Mouse (Mus musculus) kidney, embryonic 14.5 days (tissue): ENCODE measurements around the gene Polk. TPM values are rescaled to one million over a fixed set of nuclear protein-coding genes. Genes with fewer than 3 reads are reported as not detected.

ENCODE experiments used
- ATAC-seq: fragments of 200-750 bp; cut with Nextera tagmentation; 2 replicates; pipeline ENCODE4 v1.8.0; 2017; ENCODE audit warnings: moderate number of reproducible peaks, mild to moderate bottlenecking, moderate TSS enrichment, moderate library complexity; ENCODE audit not compliant: low FRiP score, low TSS enrichment
- H3K27ac ChIP-seq: fragments of 300-500 bp; sonication (generic); 2 replicates; pipeline ENCODE4 v1.5.1; 2014; ENCODE audit warnings: low read depth, mild to moderate bottlenecking, low read length, moderate library complexity, mixed read lengths
- H3K27me3 ChIP-seq: fragments of 300-500 bp; sonication (generic); 2 replicates; pipeline ENCODE4 v1.6.1; 2014; ENCODE audit warnings: mild to moderate bottlenecking, low read length; ENCODE audit not compliant: control insufficient read depth, insufficient read depth
- H3K36me3 ChIP-seq: fragments of 300-500 bp; sonication (generic); 2 replicates; pipeline ENCODE4 v1.6.1; 2014; ENCODE audit warnings: low read length, mixed read lengths; ENCODE audit not compliant: control insufficient read depth, insufficient read depth
- H3K4me1 ChIP-seq: fragments of 300-500 bp; sonication (generic); 2 replicates; pipeline ENCODE4 v1.6.1; 2014; ENCODE audit warnings: low read length, mixed read lengths; ENCODE audit not compliant: control insufficient read depth, insufficient read depth
- H3K4me2 ChIP-seq: fragments of 300-500 bp; sonication (generic); replicated peaks from 2 replicates; pipeline ENCODE4 v1.6.1; 2014; ENCODE audit warnings: low read depth, mild to moderate bottlenecking, low read length
- H3K4me3 ChIP-seq: fragments of 300-500 bp; sonication (generic); 2 replicates; pipeline ENCODE4 v1.5.1; 2014; ENCODE audit warnings: mild to moderate bottlenecking, low read length
- H3K9ac ChIP-seq: fragments of 300-500 bp; sonication (generic); 2 replicates; pipeline ENCODE4 v1.6.1; 2014; ENCODE audit warnings: low read depth, mild to moderate bottlenecking, low read length, moderate library complexity
- H3K9me3 ChIP-seq: fragments of 300-500 bp; sonication (generic); 2 replicates; pipeline ENCODE4 v1.6.1; 2016; ENCODE audit warnings: low read length; ENCODE audit not compliant: control insufficient read depth
- WGBS: fragments of 180-500 bp; shearing (Covaris S2); extraction: QIAGEN DNeasy Blood & Tissue Kit; methylation state at CpG from one replicate; pipeline ENCODE4 v1.1.7; 2014; 5-methylcytosine and 5-hydroxymethylcytosine counted together
- polyA plus RNA-seq: library from polyadenylated mRNA; unstranded; fragments of >200 nt; fragmentation: Nextera tagmentation; extraction: Ambion mirVana; gene quantifications from 2 replicates; pipeline ENCODE4 v1.2.1, GENCODE M21; 2014

The Polk gene
- polyA plus RNA-seq, 1 experiment from 2014 or later, result 10.8 TPM

DNA sequence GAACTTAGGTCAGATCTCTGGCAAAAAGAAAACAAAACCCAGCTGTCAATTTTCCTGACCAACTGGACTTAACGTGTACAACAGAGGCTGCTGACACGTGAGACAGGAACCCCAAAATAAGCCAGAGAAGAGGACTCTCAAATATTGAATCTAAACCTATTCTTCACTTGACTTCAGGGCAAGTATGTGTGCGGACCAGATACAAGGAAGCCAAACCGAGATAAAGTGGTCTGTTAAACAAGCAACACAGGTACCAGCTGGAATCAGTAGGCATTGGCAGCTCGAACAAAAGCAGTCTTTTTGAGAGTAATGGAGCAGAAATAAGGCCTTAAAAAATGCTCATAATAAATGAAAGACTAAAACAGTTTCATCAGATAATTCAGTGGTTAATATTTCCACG is 25.6 kb upstream of the Polk start:
- WGBS, result 59% methylated on average over 6 of the region's 6 CpGs
- Histone ChIP-seq H3K4me2 (no peak overlapping the region), H3K4me1 (peaks cover 9% of the 10 kb centered on the region), H3K36me3 (no peaks in the 10 kb centered on the region), H3K9ac (no peak overlapping the region), H3K4me3 (no peak overlapping the region), H3K27ac (no peak overlapping the region), H3K9me3 (no peaks in the 10 kb centered on the region), H3K27me3 (no peaks in the 10 kb centered on the region)
- ATAC-seq, result no peak

DNA sequence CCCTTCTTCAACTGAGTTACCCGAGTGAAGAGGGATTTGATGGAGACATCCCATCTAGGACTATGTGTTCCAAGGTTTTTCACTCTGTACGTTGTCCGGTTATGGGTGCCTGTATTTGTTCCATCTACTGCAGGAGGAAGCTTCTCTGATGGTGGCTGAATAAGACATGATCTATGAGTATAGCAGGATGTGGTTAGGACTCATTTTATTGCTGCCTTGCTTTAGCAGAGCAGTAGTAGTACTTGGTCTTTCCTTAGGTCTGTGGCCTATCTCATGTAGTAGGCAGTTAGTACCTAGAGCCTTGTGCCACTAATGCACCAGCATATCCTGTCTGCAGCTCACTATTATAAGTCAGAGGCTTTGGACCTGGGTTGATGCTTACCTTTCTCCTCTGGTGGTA is 12.7 kb upstream of the Polk start:
- no peak overlapping the region for H3K27ac ChIP-seq
- no peaks in the 10 kb centered on the region for H3K36me3 ChIP-seq
- no peaks in the 10 kb centered on the region for H3K9me3 ChIP-seq
- H3K4me3 ChIP-seq, result no peak overlapping the region
- WGBS, result 94% methylated on average over 3 of the region's 3 CpGs
- H3K4me2 ChIP-seq, result no peak overlapping the region
- H3K9ac ChIP-seq, result no peak overlapping the region
- H3K27me3 ChIP-seq, result no peaks in the 10 kb centered on the region
- no peaks in the 10 kb centered on the region for H3K4me1 ChIP-seq
- ATAC-seq, result no peak

DNA sequence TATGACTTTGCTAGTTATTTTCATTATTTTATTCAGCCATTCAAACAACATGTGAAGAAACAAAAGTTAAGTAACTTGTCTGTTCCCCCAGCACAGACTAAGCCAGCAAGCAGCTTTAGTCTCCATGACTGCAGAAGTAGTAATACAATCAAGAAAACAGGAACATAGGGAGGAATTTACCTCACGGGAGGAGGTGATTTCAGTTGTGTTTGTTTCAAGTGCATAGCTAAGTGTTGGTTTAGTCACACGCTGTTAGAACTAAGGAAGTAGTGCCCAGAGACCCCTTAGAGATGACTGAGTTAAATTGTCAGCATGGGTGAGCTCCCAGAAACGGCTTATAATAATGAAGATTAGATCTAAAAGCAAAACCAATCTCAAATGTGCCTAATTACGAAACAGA is 5.6 kb upstream of the Polk start:
- no peak for ATAC-seq
- Histone ChIP-seq H3K9ac (no peak overlapping the region), H3K4me2 (no peak overlapping the region), H3K36me3 (no peaks in the 10 kb centered on the region), H3K4me1 (peaks cover 2% of the 10 kb centered on the region; the same call in 1 of the 2 replicates), H3K9me3 (no peaks in the 10 kb centered on the region), H3K4me3 (no peak overlapping the region), H3K27me3 (no peaks in the 10 kb centered on the region), H3K27ac (no peak overlapping the region)
- WGBS, result 58% methylated on average over 4 of the region's 4 CpGs

DNA sequence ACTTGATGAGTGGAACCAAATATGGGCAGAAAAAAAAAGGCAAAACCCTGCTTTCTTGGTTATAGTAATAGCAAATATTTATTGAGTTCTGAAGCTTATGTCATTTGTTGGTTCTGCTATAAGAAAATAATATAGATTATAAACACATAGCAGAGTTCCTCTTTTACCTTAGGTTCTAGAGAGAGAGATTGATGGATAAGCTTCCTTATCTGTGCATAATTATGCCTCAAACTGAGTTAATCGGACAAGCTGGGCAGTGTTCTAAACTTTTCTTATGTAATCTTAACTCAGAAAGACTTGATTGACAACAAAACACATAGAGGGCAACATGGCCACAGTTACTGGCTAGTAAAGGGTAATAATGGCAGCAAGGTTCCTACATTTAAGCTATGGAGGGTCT is 4.9 kb upstream of the Polk start:
- Histone ChIP-seq H3K4me2 (no peak overlapping the region), H3K9me3 (no peaks in the 10 kb centered on the region), H3K27me3 (no peaks in the 10 kb centered on the region), H3K4me1 (peaks cover 2% of the 10 kb centered on the region; the same call in 1 of the 2 replicates), H3K36me3 (no peaks in the 10 kb centered on the region), H3K27ac (no peak overlapping the region), H3K9ac (no peak overlapping the region), H3K4me3 (no peak overlapping the region)
- 78% methylated on average over 1 of the region's 1 CpGs for WGBS
- no peak for ATAC-seq

DNA sequence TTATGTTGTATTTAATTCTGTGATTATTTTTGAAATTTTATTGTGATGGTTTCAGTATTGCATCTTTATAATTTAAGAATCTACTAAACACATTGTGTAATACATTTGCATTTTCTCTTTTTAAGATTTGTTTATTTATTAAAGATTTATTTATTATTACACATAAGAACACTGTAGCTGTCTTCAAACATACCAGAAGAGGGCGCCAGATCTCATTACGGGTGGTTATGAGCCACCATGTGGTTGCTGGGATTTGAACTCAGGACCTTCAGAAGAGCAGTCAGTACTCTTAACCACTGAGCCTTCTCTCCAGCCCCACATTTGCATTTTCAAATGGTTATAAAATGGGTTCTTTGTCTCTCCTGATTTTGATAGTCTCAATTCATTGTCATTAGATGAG is 2.1 kb upstream of the Polk start:
- Histone ChIP-seq H3K36me3 (no peaks in the 10 kb centered on the region), H3K9me3 (no peaks in the 10 kb centered on the region), H3K27me3 (no peaks in the 10 kb centered on the region), H3K9ac (no peak overlapping the region), H3K4me2 (no peak overlapping the region), H3K4me1 (peaks cover 6% of the 10 kb centered on the region), H3K4me3 (no peak overlapping the region), H3K27ac (no peak overlapping the region)
- no peak for ATAC-seq
- WGBS, result 84% methylated on average over 2 of the region's 2 CpGs

DNA sequence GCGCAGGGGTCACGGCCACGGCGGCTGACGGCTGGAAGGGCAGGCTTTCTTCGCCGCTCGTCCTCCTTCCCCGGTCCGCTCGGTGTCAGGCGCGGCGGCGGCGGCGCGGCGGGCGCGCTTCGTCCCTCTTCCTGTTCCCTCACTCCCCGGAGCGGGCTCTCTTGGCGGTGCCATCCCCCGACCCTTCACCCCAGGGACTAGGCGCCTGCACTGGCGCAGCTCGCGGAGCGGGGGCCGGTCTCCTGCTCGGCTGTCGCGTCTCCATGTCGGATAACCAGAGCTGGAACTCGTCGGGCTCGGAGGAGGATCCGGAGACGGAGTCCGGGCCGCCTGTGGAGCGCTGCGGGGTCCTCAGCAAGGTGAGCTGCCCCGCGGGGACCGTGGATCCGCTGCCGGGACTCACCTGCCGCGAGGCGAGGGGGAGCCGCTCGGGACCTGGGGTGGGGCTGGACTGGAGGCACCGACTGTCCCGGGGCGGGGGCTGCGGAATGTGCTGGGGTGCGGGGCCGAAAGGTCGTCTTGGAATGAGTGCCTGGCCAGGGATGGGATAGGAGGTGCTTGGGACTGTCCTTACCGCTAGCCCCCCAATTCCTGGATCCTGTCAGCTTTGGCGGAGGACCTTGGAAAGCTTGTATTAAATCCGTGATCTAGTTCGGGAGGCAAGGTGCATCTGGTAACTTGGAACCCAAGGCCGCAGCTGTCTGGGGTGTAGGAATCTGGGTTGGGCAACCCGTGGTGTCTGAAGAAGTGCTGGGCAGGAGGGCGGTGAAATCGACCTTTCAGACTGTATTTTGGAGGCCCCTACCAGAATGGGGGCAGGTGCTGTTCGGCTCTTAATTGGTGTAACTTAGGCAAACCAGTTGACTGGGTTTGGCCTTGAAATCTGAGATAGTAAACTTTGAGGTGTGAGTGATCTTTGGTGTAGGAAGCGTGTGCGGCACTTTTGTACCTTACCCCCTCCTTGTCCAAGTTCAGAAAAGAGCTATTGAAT is 817 bp upstream of the Polk start:
- no peaks in the 10 kb centered on the region for H3K9me3 ChIP-seq

DNA sequence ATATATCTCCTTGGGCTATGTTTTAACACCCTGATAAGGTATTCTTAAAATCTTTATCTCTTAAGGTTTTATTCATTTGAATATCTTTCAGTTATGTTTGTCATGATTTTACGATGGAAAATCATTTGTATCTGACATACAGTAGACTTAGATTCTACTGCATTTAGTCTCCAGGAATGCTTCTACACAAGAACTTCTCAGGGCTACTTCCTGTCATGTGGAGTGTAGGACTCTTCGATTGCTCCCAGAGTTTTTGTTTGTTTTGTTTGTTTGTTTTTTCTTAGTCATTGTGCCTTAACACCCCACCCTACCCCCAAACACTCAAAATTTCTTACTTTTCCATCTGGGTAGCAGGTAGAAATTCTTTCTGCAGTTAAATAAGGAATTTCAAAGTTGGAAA is 998 bp downstream of the Polk start:
- Histone ChIP-seq H3K9me3 (no peaks in the 10 kb centered on the region), H3K27me3 (no peaks in the 10 kb centered on the region), H3K9ac (no peak overlapping the region), H3K4me1 (peaks cover 6% of the 10 kb centered on the region), H3K36me3 (no peaks in the 10 kb centered on the region), H3K4me3 (peak overlapping the region; percentile 100), H3K4me2 (peak overlapping the region; percentile 43), H3K27ac (no peak overlapping the region)
- ATAC-seq, result no peak
- WGBS, result 43% methylated on average over 2 of the region's 2 CpGs

More for the DNA sequence above, 817 bp upstream of the Polk start:
- H3K27me3 ChIP-seq, result no peaks in the 10 kb centered on the region
- peaks cover 6% of the 10 kb centered on the region for H3K4me1 ChIP-seq
- 2% methylated on average over 52 of the region's 73 CpGs for WGBS
- H3K36me3 ChIP-seq, result no peaks in the 10 kb centered on the region
- H3K4me2 ChIP-seq, result peak overlapping the region; percentile 68
- H3K9ac ChIP-seq, result peak overlapping the region; percentile 88
- peak; percentile 77 for ATAC-seq
- H3K4me3 ChIP-seq, result peak overlapping the region; percentile 100
- H3K27ac ChIP-seq, result peak overlapping the region; percentile 85

DNA sequence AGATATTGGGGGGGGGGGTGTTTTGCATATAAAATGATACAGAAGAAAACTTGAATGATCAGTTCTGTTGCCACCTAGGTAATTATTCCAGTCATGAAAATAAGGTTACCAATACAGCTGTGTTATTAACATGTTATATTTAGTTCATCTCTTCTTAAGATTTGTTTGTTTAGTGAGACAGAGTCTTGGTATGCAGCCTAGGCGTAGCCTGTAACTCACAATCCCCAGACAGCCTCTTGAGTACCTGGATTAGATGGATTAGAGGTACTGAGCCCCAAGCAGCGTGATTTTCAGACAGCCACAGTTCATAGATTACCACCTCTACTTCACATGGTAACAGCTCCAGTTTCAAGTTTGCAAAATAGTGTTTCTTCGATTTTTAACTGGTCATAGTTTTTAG is 4.3 kb downstream of the Polk start:
- no peak for ATAC-seq
- H3K4me2 ChIP-seq, result no peak overlapping the region
- H3K27ac ChIP-seq, result no peak overlapping the region
- no peak overlapping the region for H3K4me3 ChIP-seq
- no peaks in the 10 kb centered on the region for H3K27me3 ChIP-seq
- WGBS, result 84% methylated on average over 3 of the region's 3 CpGs
- peaks cover 3% of the 10 kb centered on the region; the same call in 1 of the 2 replicates for H3K4me1 ChIP-seq
- no peaks in the 10 kb centered on the region for H3K9me3 ChIP-seq
- no peak overlapping the region for H3K9ac ChIP-seq
- no peaks in the 10 kb centered on the region for H3K36me3 ChIP-seq

DNA sequence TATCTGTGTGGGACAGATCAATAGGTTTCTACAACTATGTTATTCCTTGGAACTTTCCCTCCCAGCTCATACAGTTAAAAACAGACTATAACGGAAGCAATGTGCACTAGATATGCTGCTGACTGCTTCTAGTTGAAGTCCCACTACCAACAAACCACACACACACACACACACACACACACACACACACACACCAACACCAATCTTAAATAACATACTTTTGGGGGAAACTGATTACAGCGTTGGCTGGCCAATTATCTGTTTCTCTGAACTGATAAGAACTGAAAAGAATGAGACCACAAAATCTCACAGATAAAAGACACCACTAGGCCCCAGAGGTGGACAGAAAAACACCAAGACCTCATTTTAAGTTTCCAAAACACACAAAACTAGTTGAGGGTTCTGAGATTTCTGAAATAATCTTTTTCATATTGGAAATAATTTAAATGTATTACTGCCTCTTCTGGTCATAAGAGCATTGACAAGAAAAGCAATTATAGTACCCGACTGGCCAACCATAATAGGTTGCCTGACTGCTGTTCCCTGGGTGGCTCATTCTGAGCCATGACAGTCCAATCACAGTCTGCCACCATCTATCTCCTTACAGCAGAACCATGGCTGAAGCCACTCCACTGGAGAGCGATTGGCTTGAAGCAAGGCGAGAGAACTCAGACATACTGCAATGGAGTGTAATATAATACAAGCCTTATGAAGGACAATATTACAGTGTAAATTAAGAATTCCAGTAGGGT is 5.4 kb downstream of the Polk start:
- peaks cover 3% of the 10 kb centered on the region; the same call in 1 of the 2 replicates for H3K4me1 ChIP-seq
- no peak overlapping the region for H3K4me3 ChIP-seq
- 88% methylated on average over 5 of the region's 5 CpGs for WGBS
- no peak overlapping the region for H3K9ac ChIP-seq
- H3K36me3 ChIP-seq, result no peaks in the 10 kb centered on the region
- H3K9me3 ChIP-seq, result no peaks in the 10 kb centered on the region
- H3K4me2 ChIP-seq, result no peak overlapping the region
- no peaks in the 10 kb centered on the region for H3K27me3 ChIP-seq
- no peak for ATAC-seq
- no peak overlapping the region for H3K27ac ChIP-seq
